Mouse (Mus musculus) kidney, postnatal 36 days (tissue): ENCODE results near the gene Slc3a1.

Source experiments
- DNase-seq, 2 experiments: peaks; one replicate each; pipeline ENCODE4 v3.0.0; 2021 to 2022; ENCODE audit warnings: mixed read lengths in 2 of 2

Gene Slc3a1

DNA sequence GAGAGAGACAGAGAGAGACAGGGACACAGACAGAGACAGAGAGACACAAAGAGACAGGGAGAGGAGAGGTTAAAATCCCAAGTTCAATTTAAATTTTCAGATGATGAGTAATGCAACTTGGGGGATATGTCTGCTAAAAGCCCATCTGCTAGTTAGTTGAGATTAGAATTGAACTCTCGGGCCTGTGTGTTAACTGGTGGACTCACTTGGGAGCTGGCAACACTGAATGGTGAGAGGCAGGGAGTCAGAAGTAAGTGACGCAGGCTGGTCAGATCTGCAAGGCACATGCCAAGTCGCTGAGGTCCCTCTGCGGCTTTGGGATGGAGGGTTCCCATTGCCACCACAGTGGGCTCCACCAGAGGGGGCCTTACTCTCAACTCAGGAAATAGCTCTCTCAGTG lies 10.1 kb downstream of the Slc3a1 start:
- DNase-seq = no peak

DNA sequence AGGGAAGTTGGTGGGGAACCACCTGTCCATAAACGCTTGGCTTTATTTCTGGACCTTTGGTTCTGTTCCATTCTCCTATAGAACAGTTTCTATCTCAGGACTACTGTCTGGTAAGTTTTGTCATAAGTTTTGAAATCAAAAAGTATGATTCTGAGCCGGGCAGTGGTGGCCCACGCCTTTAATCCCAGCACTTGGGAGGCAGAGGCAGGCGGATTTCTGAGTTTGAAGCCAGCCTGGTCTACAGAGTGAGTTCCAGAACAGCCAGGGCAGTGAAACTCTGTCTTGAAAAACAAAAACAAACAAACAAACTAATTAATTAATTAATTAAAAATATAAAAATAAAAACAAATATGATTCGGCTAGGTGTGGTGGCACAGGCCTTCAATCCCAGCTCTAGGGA lies 10.6 kb downstream of the Slc3a1 start:
- no peak for DNase-seq

DNA sequence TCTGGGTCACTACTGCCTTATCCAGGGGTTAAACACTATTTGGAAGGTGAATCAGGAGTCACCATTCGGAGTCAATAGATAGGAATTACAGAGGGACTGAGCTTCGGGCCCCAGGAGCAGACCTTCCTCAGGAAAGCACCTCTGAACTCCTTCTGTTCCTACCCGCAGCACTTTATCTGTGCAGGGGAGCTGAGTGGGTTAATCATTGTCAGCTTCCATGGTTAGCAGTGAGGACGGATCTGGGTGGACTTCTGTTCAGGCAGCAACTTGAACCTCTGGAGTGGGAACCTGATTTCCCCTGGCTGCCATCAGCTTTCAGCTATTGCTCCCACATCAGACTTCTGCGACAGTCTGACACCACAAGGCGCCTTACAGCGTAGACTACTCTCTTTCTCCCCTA lies 12.7 kb downstream of the Slc3a1 start:
- peak; percentile 76 to 88 for DNase-seq

DNA sequence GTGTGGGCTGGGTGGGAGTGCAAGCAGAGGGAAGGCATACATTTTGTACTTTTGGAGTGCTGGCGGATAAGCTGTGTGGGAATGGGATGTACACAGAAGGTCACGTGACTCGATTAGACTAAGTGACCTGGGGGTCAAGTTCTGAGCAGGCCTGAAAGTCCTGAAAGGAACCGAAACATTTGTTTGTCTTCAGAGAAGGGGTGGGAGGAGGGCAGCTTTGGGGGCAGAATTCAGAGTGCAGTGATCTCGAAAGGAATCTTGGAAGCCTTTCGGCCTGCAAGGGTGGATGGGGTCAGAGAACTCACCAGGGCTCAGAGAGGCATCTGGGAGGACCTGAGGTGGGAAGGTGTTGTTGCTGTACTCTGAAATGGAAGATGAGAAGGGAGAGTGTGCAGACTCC lies 14.2 kb downstream of the Slc3a1 start:
- DNase-seq = peak; percentile 78 to 90

DNA sequence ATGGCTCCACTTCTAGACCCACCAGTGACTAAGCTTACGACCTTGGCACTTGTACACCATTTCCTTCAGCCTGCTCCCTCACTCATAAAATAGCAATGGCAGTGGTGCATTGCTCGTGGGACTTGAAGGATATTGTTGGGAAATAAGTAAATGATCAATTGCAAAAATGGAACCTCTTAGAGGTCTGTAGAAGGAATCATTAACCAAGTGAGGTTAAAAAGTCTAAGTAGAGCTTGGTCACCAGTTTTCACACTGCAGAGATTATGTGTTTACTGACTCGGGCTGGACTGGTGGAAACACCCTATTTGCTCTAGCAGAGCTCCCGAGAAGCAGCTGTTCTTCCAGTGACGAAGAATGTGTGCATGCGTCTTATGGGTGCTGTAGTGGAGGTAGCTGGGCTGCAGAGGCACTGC lies 15.2 kb downstream of the Slc3a1 start:
- peak in 1 of 2 experiments; percentile 77 for DNase-seq

DNA sequence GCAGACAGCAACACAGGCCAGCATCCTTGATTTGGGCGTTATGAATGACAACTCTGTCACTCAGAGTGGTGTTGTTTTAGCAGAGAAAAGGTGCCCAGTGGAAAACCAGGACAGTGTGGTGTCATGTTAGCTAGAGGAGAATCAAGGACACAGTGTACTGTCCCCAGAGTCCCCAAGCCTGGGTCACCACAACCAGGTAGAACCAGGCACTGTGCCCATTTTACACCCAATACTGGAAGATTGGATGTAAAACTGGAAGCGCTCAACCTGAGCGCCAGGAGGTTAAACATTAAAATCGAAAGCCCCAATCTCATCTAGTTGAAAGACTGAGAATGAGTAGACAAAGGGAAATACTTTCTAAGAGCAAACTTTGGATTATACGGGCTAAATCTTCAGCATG lies 16.3 kb downstream of the Slc3a1 start:
- peak; percentile 77 to 87 for DNase-seq

DNA sequence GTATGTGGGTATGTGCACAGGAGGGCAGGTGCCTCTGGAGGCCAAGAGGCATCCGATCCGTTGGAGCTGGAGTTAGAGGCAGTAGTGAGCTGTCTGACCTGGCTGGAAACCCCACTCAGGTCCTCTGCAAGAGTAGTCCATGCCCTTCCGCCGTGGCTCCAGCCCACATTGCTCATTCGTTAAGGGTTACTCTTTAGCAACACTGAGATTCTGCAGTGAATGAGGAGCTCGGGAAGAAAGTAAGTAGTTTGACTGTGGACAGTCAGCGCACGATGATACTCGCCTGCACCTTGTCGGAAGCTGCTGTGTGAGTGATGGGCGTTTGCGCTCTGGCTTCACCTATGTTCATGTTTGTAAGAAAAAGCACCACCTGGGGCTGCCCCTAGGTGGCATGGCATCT lies 17.0 kb downstream of the Slc3a1 start:
- DNase-seq = no peak

DNA sequence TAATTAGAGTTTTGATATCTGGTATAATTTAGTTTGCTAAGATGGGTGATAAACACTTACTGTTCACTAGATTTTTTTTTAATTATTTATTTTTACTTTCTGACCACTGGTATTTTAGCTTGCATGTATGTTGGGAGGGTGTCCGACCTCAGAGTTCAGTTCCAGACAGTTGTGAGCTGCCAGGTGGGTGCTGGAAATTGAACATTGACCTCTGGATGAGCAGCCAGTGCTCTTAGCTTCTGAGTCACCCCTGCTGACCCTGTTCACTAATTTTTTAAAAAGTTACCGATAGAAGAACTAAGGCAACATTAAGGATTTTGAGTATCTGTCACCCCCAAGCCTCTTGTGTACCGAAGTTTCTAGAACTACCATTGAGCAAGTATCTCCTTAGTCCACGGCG lies 20.2 kb downstream of the Slc3a1 start:
- peak in 1 of 2 experiments; percentile 55 for DNase-seq

DNA sequence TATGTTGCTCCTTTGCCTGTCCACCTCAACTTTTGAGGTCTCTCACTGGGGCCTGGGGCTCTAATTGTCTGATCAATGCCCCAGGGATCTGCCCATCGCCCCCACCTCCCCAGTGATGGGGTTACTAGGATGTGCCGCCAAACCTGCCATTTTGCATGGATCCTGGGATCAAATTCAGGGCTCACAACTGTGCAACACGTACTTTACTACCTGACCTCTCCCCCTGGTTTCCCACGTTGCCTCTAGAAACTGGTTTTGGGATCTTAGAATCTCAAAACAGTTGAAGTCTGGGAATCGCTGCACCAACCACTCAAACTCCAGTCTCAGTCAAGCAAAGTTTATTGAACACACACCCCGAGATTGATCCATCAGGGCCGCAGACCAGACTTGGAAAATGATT lies 30.1 kb downstream of the Slc3a1 start:
- no peak for DNase-seq

DNA sequence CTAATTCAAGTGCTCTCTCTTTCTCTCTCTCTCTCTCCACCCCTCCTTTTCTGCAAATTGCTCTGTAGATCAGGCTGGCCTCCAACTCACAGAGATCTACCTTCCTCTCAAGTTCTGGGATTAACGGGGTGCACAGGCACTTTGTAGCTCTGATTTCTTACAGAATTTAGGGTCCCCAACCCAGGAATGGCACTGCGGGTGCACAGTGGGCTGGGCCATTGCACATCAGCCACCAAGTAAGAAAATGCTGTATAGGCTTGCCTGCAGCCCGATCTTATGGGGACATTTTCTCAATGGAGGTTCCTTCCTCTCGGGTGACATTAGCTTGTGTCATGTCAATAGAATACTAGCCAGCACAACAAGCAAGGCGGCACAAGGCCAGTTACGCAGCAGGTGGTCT lies 31.0 kb downstream of the Slc3a1 start:
- no peak for DNase-seq

DNA sequence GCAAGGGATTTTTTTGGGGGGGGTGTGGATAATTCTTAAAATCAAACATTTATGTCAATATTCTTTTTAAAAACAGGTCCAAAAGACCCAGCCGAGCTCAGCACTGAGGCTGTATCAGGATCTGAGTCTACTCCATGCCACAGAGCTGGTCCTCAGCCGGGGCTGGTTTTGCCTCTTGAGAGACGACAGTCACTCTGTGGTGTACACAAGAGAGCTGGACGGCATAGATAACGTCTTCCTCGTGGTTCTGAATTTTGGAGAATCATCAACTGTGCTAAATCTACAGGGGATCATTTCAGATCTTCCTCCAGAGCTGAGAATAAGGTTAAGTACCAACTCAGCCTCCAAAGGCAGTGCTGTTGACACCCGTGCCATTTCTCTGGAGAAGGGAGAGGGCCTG lies 35.4 kb downstream of the Slc3a1 start:
- no peak for DNase-seq

DNA sequence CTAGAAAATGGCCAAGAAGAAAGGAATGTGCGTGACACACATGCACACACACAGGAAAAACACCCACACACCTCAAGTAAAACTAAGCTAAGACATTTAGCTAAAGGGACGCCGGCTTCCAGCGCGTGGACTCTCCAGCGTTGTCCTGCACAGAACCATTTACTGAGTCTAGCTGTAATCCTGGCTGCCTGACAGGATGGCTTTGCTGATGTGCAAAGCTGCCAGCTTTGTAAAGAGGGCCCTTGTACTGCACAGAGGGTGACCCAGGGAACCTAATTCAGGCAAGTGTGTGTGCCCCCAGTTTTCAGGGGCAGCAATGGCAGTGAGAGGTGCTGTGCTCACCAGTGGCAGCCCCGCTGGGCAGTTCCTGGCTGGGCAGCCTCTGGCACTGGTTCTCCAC lies 39.2 kb downstream of the Slc3a1 start:
- peak in 1 of 2 experiments; percentile 27 for DNase-seq

DNA sequence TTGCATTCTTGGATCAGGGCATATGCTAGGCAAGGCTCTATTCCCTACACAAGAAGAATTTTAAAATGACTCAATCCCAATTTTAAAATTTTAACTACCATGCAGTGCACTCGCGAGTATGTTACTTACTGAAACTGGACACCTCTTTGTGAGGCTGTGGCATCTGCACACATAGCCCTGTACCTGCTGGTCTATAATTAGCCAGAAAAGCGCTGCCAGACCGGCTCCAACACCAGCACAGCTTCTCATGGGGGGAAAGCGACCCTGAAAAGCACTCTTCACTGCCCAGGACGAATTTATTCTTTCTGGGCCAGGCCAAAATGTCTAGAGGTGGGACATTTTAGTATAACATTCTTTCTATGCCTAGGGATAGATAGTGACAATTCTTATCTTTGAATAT lies 42.5 kb downstream of the Slc3a1 start:
- DNase-seq = no peak

DNA sequence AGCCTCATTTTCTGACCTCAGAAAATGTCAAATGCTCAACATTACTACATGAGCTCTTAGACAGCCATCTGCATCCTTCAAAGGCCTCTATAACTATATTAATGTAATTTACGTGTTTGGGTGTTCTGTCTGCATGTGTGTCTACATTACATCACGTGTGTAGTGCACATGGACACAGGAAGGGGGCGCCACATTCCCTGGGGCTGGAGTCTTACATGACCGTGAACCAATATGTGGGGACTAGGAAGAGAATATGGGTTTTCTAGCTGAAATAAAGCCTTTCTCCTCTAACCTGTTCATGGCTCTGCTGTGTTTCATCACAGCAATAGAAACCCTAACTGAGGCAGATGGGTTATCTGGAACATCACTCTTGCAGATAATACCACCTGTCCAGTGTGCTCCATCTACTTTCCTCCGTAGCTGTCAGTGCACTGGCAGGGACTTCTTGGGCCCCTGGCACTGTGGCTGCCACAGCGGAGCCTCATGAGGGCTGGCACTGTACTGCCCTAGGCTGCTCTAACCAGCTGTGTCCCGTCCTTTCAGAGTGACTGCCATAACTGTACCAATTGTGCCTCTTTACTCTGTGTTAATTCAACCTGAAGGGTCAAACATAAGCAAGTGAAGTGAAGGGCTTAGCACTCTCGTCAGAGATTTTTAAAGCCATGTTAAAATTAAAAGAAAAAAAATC lies 43.1 kb downstream of the Slc3a1 start:
- no peak for DNase-seq

DNA sequence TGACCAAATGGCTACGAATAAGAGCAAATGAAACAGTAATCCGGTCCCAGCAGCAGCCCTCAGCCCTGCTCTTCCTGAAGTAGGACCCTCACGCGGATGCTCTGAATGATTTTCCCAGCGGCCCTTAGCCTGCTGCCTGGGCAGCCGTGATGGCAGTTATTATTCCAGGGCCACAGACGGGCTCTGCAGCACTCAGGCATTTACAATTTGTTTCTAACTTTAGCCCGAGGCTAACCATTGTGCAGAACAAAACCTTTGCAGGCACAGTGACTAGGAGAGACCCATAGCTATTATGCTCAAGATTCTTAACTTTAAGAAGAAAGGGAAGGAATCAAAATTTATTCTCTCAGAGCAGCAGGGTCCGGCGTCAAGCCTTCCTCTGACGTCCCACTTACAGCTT lies 44.2 kb downstream of the Slc3a1 start:
- no peak for DNase-seq

DNA sequence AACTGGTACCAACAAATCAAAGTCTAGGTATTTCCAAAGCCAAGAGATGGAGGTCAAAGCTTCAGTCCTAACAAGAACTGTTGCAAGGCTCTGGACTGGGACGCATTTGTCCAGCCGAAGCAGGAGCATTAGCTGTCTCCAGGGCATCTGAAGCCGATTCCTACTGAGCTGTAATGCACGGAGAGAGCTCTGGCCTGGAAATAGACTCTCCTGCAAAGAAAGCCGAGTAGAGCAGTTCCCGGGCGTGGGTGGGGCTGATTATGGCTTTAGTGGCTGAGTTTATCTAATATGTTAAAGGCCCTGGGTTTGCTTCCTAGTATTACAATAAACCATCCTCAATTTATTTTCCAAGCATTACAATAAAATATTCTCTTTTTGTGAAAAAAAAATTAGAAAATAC lies 45.0 kb downstream of the Slc3a1 start:
- DNase-seq = no peak

DNA sequence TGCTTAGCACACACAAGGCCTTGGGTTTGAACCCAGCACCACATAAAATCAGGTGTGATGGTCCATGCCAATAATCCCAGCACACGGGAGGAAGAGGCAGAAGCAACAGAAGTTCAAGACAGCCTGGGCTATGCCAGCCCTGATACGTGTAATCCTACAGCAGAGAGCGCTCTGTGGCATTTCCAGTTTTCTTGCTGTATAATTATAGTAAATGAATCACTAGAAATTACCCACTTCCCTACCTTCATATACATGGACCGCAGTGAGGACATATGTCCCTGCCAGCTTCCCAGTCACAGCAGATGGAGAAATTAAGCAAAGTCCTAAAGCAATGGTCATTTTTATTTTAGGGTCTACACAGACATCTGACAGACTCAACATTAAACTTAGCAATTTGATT lies 45.9 kb downstream of the Slc3a1 start:
- no peak for DNase-seq

DNA sequence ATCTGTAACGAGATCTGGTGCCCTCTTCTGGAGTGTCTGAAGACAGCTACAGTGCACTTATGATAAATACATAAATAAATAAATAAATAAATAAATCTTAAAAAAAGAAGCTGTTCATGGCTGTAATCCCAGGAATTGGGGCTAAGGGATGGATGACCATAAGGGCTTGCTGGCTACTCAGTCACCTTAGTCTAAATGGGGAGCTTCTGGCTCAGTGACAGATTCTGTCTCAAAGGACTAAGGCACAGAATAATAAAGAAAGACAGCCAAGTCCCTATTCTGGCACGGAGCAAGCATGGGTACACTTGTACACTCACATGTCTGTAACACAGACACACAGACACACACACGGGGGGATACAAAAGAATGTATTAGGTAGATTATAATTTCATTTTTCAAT lies 51.1 kb downstream of the Slc3a1 start:
- DNase-seq = no peak

DNA sequence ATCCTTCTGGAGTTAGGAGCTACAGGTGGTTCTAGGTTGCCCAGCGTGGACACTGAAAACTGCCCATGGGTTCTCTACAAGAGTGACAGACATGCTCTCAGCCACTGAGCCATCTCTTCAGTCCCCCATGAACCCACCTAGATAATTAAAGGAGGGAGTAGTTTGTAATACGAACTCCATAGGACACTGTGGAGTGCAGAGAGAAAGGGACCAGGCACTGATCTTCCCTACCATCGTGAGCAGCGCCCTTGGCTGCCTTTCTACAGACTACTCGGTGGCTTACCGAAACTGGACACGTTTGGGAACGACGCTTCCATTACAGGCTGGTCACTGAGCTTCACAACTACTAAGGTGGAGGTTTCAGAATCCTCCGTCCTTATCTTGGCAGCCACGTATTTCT lies 52.6 kb downstream of the Slc3a1 start:
- DNase-seq = no peak

DNA sequence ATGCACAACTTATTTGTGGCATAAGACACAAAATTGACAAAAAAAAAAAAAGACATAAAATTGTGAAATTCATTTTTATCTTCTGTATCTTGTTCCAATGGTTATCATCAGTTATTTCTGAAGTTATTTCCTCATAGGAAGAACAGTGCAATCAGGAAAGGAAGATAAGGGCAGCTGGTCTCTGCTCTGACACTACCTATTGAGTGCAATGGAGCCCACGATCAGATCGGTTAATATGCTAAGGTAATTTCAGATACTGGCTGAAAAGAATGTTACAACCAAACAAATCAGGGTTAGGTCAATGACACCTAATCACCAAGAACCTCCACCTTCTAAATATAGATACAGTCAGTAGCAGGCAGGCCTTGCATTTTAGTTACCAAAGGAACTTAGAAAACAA lies 57.2 kb downstream of the Slc3a1 start:
- DNase-seq = no peak

DNA sequence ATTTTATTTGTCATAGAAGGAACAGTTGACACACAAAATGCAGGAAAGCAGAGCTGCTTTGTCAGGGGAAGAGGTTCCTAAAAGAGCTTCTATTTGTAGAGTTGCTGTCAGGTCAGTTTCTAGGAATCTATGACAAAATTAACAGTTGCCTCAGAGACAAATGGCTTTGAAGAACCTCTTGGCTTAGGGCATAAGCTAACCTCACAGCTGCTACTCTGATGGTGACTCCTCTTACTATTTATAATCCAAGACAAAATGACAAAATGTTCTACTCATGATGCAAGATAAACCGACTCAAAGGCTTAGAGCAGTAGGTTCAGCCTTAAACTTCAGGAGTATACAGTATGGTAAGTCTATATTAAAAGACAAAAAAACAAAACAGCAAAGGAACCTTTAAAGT lies 58.3 kb downstream of the Slc3a1 start:
- DNase-seq = no peak

DNA sequence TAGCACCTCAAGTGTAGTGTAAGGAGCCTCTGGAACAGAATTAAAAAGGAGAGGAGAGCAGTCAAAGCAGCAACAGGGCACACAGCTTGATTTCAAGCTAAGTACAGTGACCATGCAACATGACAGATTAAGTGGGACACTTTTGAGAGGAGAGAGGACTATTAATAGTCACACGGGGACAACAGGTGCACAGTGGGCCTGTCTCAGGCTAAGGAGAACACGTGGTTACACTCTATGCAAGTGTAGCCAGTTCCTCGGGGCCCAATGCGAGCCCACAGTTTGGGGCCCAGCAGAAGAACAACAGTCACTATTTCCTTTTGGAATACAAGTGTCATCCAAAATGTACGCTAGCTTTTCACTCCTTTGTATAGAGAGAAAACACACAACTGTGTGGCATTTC lies 59.4 kb downstream of the Slc3a1 start:
- DNase-seq = no peak

DNA sequence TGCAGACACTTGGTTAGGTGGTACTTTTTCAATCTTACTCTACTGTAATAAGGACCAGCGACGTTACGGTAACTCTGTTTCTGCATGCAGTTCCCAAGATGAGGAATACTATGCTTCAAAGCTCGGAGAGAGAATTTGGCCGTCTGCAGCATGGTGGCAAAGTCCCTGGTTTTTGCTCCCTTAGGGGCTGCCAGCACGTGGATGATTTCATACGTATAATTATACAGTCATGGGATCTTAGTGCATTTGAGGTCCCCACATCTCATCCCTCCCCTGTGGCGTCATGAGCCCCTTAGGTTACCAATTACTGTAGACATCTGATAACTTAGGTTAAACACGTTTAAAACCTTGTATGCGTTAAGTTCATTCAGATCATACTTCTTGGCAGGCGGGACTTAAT lies 60.2 kb downstream of the Slc3a1 start:
- no peak for DNase-seq

DNA sequence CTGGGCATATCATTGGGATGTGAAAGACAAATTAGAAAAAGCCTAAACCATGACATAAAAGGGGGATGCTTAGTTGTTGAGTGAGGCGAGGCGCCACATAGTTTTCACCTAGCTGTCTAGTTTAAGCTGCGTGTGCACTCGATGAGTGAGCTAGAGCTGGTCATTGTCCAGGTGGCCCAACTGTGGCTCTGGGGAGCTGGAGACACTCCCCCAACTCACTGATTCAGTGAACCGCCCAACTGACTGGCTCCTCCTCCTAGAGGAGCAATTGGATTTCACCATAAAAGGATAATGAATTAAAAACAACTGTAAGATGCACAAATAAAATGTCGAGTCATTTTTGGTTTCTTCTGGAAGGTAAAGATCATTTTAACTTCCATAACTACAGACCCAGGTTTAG lies 60.8 kb downstream of the Slc3a1 start:
- DNase-seq = peak in 1 of 2 experiments; percentile 38

DNA sequence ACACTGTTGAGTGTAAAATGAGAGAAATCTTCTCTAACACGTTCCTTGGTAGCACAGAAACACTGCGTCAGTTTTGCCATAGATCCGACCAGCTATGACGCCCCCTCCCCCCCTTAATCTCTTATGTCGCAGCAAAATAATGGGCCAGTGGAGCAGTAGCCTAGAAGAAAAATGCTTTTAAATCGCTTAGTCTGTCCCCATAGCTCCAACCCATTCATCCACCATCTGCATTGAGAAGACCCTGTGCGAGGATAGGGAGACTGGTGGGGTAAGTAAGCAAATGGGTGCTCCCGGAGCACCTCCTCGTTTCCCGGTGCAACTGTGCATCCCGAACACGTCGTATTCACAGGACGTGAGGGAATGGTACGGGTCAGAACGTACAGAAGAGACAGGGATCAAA lies 61.4 kb downstream of the Slc3a1 start:
- DNase-seq = no peak
